Mouse (Mus musculus) E14TG2a.4 (cell line): ENCODE data around the gene Cfl1.

Experiments
- CTCF ChIP-seq: conservative IDR thresholded peaks from 2 replicates; pipeline ENCODE4 v1.5.1; 2014; ENCODE audit warnings: low read length
- NANOG ChIP-seq: IDR thresholded peaks from 2 replicates; pipeline ENCODE4 v1.6.1; 2014; ENCODE audit warnings: borderline replicate concordance, low read length, mixed read lengths

- TF ChIP-seq CTCF (no peak), NANOG (no peak)
Measured at GRCm38 (mm10) chr19:5486286-5486685, 4.0 kb upstream of the Cfl1 start.
